Mouse (Mus musculus) left cerebral cortex, postnatal 4 days (tissue): ENCODE measurements around the gene Cma2. TPM values are rescaled to one million over a fixed set of nuclear protein-coding genes. Genes with fewer than 3 reads are reported as not detected.
A peak's percentile ranks its signal among the peaks of the same experiment; 100 is the strongest.
"Not testable (repeated sequence)": the region's sequence is repeated elsewhere in the genome, so short reads cannot be mapped to it uniquely, and the experiment has no call there.

Experiments used
- DNase-seq: peaks from one replicate; pipeline ENCODE4 v3.0.0-alpha.2; 2022
- intact Hi-C: fragments of 180-260 bp; cut with DNase I; formaldehyde crosslinking; loops from one replicate; pipeline ENCODE4 v1.15.1; 2025
- total RNA-seq, 2 experiments: library from RNA; stranded (reverse); gene quantifications; 2 replicates each; pipeline ENCODE4 v1.2.3; 2021

Gene Cma2
- not detected for total RNA-seq

GRCm38 (mm10) chr14:55950346-55951030 lies at the start of gene Cma2:
TSS of gene Cma2 (plus strand) at chr14:55950980.
- intact Hi-C loops: no loop called here
- DNase-seq: no peak

- no peak for DNase-seq
- intact Hi-C loops: loop anchor here (10.0 kb wide), 1 partner anchor 221 kb away; the partner anchor contains the start of gene Tinf2
Measured at GRCm38 (mm10) chr14:55905518-55905917, 45.3 kb upstream of the Cma2 start.

- no peak for DNase-seq
- intact Hi-C loops: no loop called here
Measured at GRCm38 (mm10) chr14:55913406-55913805, 37.4 kb upstream of the Cma2 start.

GRCm38 (mm10) chr14:55918240-55919082 lies 32.3 kb upstream of the Cma2 start:
- intact Hi-C loops: no loop called here
- DNase-seq: peak; percentile 78

- no peak for DNase-seq
- intact Hi-C loops: no loop called here
Measured at GRCm38 (mm10) chr14:55922475-55923232, 28.1 kb upstream of the Cma2 start.

- intact Hi-C loops: no loop called here
- DNase-seq: no peak
Measured at GRCm38 (mm10) chr14:55926847-55927246, 23.9 kb upstream of the Cma2 start.

GRCm38 (mm10) chr14:55929263-55929997 lies 21.4 kb upstream of the Cma2 start:
- no peak for DNase-seq
- intact Hi-C loops: no loop called here

- intact Hi-C loops: no loop called here
- peak; percentile 23 for DNase-seq
Measured at GRCm38 (mm10) chr14:55933586-55933985, 17.2 kb upstream of the Cma2 start.

- intact Hi-C loops: no loop called here
- no peak for DNase-seq
Measured at GRCm38 (mm10) chr14:55940070-55940800, 10.5 kb upstream of the Cma2 start.

- no peak for DNase-seq
- intact Hi-C loops: no loop called here
Measured at GRCm38 (mm10) chr14:55943601-55944000, 7.2 kb upstream of the Cma2 start.

- no peak for DNase-seq
- intact Hi-C loops: no loop called here
Measured at GRCm38 (mm10) chr14:55944575-55944974, 6.2 kb upstream of the Cma2 start, which contains the start of gene Cma1. TSS of gene Cma1 (minus strand) at chr14:55944675.

GRCm38 (mm10) chr14:55946269-55946969 lies 4.4 kb upstream of the Cma2 start:
- no peak for DNase-seq

GRCm38 (mm10) chr14:55963263-55963662 lies 12.5 kb downstream of the Cma2 start:
- intact Hi-C loops: no loop called here
- no peak for DNase-seq

More at GRCm38 (mm10) chr14:55946269-55946969, 4.4 kb upstream of the Cma2 start:
- intact Hi-C loops: no loop called here

- intact Hi-C loops: not testable (repeated sequence)
- DNase-seq: peak; percentile 25
Measured at GRCm38 (mm10) chr14:55963900-55964299, 13.1 kb downstream of the Cma2 start.

GRCm38 (mm10) chr14:55987464-55987863 lies 36.7 kb downstream of the Cma2 start:
- DNase-seq, intact Hi-C loops: not testable (repeated sequence)

- no peak for DNase-seq
- intact Hi-C loops: no loop called here
Measured at GRCm38 (mm10) chr14:56013147-56013546, 62.4 kb downstream of the Cma2 start.

- no peak for DNase-seq
- intact Hi-C loops: no loop called here
Measured at GRCm38 (mm10) chr14:56013924-56014323, 63.1 kb downstream of the Cma2 start.

- DNase-seq, intact Hi-C loops: not testable (repeated sequence)
Measured at GRCm38 (mm10) chr14:56017671-56018070, 66.9 kb downstream of the Cma2 start, which contains the start of gene Mcpt1. TSS of gene Mcpt1 (plus strand) at chr14:56017971.

- DNase-seq: no peak
- intact Hi-C loops: no loop called here
Measured at GRCm38 (mm10) chr14:56019446-56019845, 68.7 kb downstream of the Cma2 start.
